In genomic region chr9:34752801-34753170, GRCm38 (mm10) we compare ENCODE assay signal across 9 mouse cellular contexts.
DNase-seq lines count a peak whose midpoint lies in the region; ATAC-seq and TF ChIP-seq lines count a peak whose summit lies in the region.
"Had no signal": no experiment of that assay in that cellular context is flagged by ENCODE, and none has a peak within 500 bp of the region (broad histone marks: within the 10 kb centered on the region; RNA-seq: fewer than 3 reads in every experiment).

No protein-coding gene starts in this region.

- H3K4me3 ChIP-seq in heart, embryonic 12.5 days: no peak overlapping the region
- H3K4me3 ChIP-seq in G1E (ENCODE audit: low read depth, low read length): no peak overlapping the region
- H3K4me3 ChIP-seq in left cerebral cortex, adult 2 months: no peak overlapping the region
- H3K4me3 ChIP-seq: midbrain, embryonic 12.5 days had no signal

- H3K36me3 ChIP-seq in heart, embryonic 12.5 days: no peaks in the 10 kb centered on the region
- H3K36me3 ChIP-seq in G1E (replicated peaks): no peaks in the 10 kb centered on the region
- H3K36me3 ChIP-seq: midbrain, embryonic 12.5 days had no signal

- H3K4me1 ChIP-seq in heart, embryonic 12.5 days (replicated peaks): peaks cover 22% of the 10 kb centered on the region
- H3K4me1 ChIP-seq in G1E (ENCODE audit: insufficient read depth, low read depth, low read length): no peaks in the 10 kb centered on the region

- peak; percentile 48 for DNase-seq in heart, adult 8-10 months (ENCODE audit: low spot score)
- no peak for DNase-seq in G1E (ENCODE audit: low spot score)
- DNase-seq in cerebellum, adult 8-10 months: peak; percentile 63
- peak; percentile 31 to 36 for DNase-seq in gastrocnemius, postnatal 36 days
- peak; percentile 68 to 71 for DNase-seq in left cerebral cortex, adult 2 months (ENCODE audit: extremely low spot score in 1 of 2, low spot score in 2 of 2)
- DNase-seq in natural killer cell, adult 2 months (ENCODE audit: low spot score in 2 of 2): peak; percentile 2 to 5
- DNase-seq in urinary bladder, adult 2 months (ENCODE audit: low spot score): peak; percentile 48

- 18% methylated on average over 4 of the region's 4 CpGs for WGBS in heart, embryonic 12.5 days

- no peaks in the 10 kb centered on the region for H3K27me3 ChIP-seq in heart, embryonic 12.5 days (replicated peaks)
- H3K27me3 ChIP-seq in G1E (ENCODE audit: insufficient read depth, low read length): no peaks in the 10 kb centered on the region

- H3K9ac ChIP-seq in heart, embryonic 12.5 days: no peak overlapping the region
- H3K9ac ChIP-seq: midbrain, embryonic 12.5 days had no signal

- no peak overlapping the region for H3K27ac ChIP-seq in heart, embryonic 12.5 days (ENCODE audit: poor library complexity, severe bottlenecking)
- H3K27ac ChIP-seq in left cerebral cortex, adult 2 months: no peak overlapping the region
- H3K27ac ChIP-seq: midbrain, embryonic 12.5 days had no signal

- intact Hi-C loops in gastrocnemius, postnatal 36 days (cut with DNase I): loop anchor here (2.0 kb wide), 1 partner anchor 254 kb away; no protein-coding TSS in a partner anchor
- intact Hi-C loops in left cerebral cortex, adult 2 months (cut with DNase I): loop anchor here (1.0 to 5.0 kb wide), 3 partner anchors 90 to 265 kb away; no protein-coding TSS in a partner anchor

- H3K4me2 ChIP-seq in heart, embryonic 12.5 days: no peak overlapping the region
- H3K4me2 ChIP-seq: midbrain, embryonic 12.5 days had no signal

- no peaks in the 10 kb centered on the region for H3K9me3 ChIP-seq in heart, embryonic 12.5 days (replicated peaks)
- no peaks in the 10 kb centered on the region for H3K9me3 ChIP-seq in G1E (replicated peaks)
- H3K9me3 ChIP-seq: midbrain, embryonic 12.5 days had no signal

- no peak for ATAC-seq in heart, embryonic 12.5 days (ENCODE audit: insufficient number of reproducible peaks, low FRiP score)
- ATAC-seq in G1E (ENCODE audit: extremely low read depth, insufficient number of reproducible peaks, low FRiP score, poor library complexity, severe bottlenecking): no peak

- TF ChIP-seq CTCF in G1E (IDR thresholded peaks at IDR 0.05; ENCODE audit: low read depth, low read length): peak; percentile 54
- peak; percentile 89 for TF ChIP-seq CTCF in left cerebral cortex, adult 2 months (IDR thresholded peaks at IDR 0.05)
